Mouse (Mus musculus) lung, embryonic 16.5 days (tissue): ENCODE data around the gene Mycbpap. TPM values are rescaled to one million over a fixed set of nuclear protein-coding genes. Genes with fewer than 3 reads are reported as not detected.

Source experiments
- ATAC-seq: fragments of 200-750 bp; cut with Nextera tagmentation; 2 replicates; pipeline ENCODE4 v1.8.0; 2017; ENCODE audit warnings: low read depth, mild to moderate bottlenecking, moderate library complexity
- H3K27ac ChIP-seq: fragments of 300-500 bp; sonication (generic); 2 replicates; pipeline ENCODE4 v1.5.1; 2014; ENCODE audit warnings: mild to moderate bottlenecking, control low read depth, low read length
- H3K27me3 ChIP-seq: fragments of 300-500 bp; sonication (generic); 2 replicates; pipeline ENCODE4 v1.6.1; 2014; ENCODE audit warnings: low read depth, low read length, mixed read lengths; ENCODE audit not compliant: control insufficient read depth, insufficient read depth
- H3K36me3 ChIP-seq: fragments of 300-500 bp; sonication (generic); 2 replicates; pipeline ENCODE4 v1.6.1; 2014; ENCODE audit warnings: low read length; ENCODE audit not compliant: control insufficient read depth, insufficient read depth
- H3K4me1 ChIP-seq: fragments of 300-500 bp; sonication (generic); replicated peaks from 2 replicates; pipeline ENCODE4 v1.6.1; 2014; ENCODE audit warnings: low read length, mixed read lengths; ENCODE audit not compliant: control insufficient read depth, insufficient read depth
- H3K4me2 ChIP-seq: fragments of 300-500 bp; sonication (generic); 2 replicates; pipeline ENCODE4 v1.6.1; 2014; ENCODE audit warnings: low read depth, low read length, control low read depth
- H3K4me3 ChIP-seq: fragments of 300-500 bp; sonication (generic); 2 replicates; pipeline ENCODE4 v1.5.1; 2014; ENCODE audit warnings: mild to moderate bottlenecking, low read length, control low read depth
- H3K9ac ChIP-seq: fragments of 300-500 bp; sonication (generic); 2 replicates; pipeline ENCODE4 v1.6.1; 2014; ENCODE audit warnings: low read length, control low read depth
- H3K9me3 ChIP-seq: fragments of 300-500 bp; sonication (generic); 2 replicates; pipeline ENCODE4 v1.6.1; 2016; ENCODE audit warnings: low read length; ENCODE audit not compliant: control insufficient read depth
- WGBS: fragments of 180-500 bp; shearing (Covaris S2); extraction: QIAGEN DNeasy Blood & Tissue Kit; methylation state at CpG from one replicate; pipeline ENCODE4 v1.1.7; 2014; 5-methylcytosine and 5-hydroxymethylcytosine counted together
- polyA plus RNA-seq: library from polyadenylated mRNA; unstranded; fragments of >200 nt; fragmentation: Nextera tagmentation; extraction: Ambion mirVana; gene quantifications from 2 replicates; pipeline ENCODE4 v1.2.1, GENCODE M21; 2015

The Mycbpap gene
- polyA plus RNA-seq, 1 experiment from 2014 or later, result 8.4 TPM

- 69% methylated on average over 6 of the region's 6 CpGs for WGBS
- no peak overlapping the region for H3K4me3 ChIP-seq
- ATAC-seq, result no peak
- H3K9ac ChIP-seq, result no peak overlapping the region
- H3K9me3 ChIP-seq, result no peaks in the 10 kb centered on the region
- H3K27me3 ChIP-seq, result peaks cover 29% of the 10 kb centered on the region
- H3K27ac ChIP-seq, result no peak overlapping the region
- no peak overlapping the region for H3K4me2 ChIP-seq
- H3K4me1 ChIP-seq, result peaks cover 21% of the 10 kb centered on the region
- no peaks in the 10 kb centered on the region for H3K36me3 ChIP-seq
Measured at GRCm38 (mm10) chr11:94477651-94478050, 43.9 kb downstream of the Mycbpap start.

GRCm38 (mm10) chr11:94475722-94476121, 45.8 kb downstream of the Mycbpap start:
- Histone ChIP-seq H3K4me3 (no peak overlapping the region), H3K27me3 (peaks cover 37% of the 10 kb centered on the region), H3K4me2 (no peak overlapping the region), H3K27ac (no peak overlapping the region), H3K9me3 (no peaks in the 10 kb centered on the region), H3K4me1 (peaks cover 25% of the 10 kb centered on the region), H3K36me3 (no peaks in the 10 kb centered on the region), H3K9ac (no peak overlapping the region)
- 23% methylated on average over 11 of the region's 11 CpGs for WGBS
- ATAC-seq, result no peak

- Histone ChIP-seq H3K4me2 (peak overlapping the region; percentile 95), H3K4me3 (peak overlapping the region; percentile 61), H3K9ac (peak overlapping the region; percentile 52), H3K4me1 (peaks cover 30% of the 10 kb centered on the region), H3K36me3 (no peaks in the 10 kb centered on the region), H3K27me3 (peaks cover 37% of the 10 kb centered on the region), H3K9me3 (no peaks in the 10 kb centered on the region), H3K27ac (peak overlapping the region; percentile 92)
- ATAC-seq, result no peak
- WGBS, result 3% methylated on average over 11 of the region's 11 CpGs
Measured at GRCm38 (mm10) chr11:94474544-94474910, 47.0 kb downstream of the Mycbpap start.

- Histone ChIP-seq H3K36me3 (no peaks in the 10 kb centered on the region), H3K4me3 (peak within 1 kb of the TSS; percentile 61), H3K9me3 (no peaks in the 10 kb centered on the region), H3K9ac (peak within 1 kb of the TSS; percentile 67), H3K27me3 (peaks cover 37% of the 10 kb centered on the region), H3K4me1 (peaks cover 36% of the 10 kb centered on the region), H3K27ac (peak within 1 kb of the TSS; percentile 92), H3K4me2 (peak within 1 kb of the TSS; percentile 95)
- 0% methylated on average over 38 of the region's 71 CpGs for WGBS
- peak; percentile 92 for ATAC-seq
Measured at GRCm38 (mm10) chr11:94473707-94474543, 47.6 kb downstream of the Mycbpap start, which contains the start of gene Cacna1g. TSS of gene Cacna1g (minus strand) at chr11:94474198.

GRCm38 (mm10) chr11:94472916-94473706, 48.4 kb downstream of the Mycbpap start:
- Histone ChIP-seq H3K9me3 (no peaks in the 10 kb centered on the region), H3K4me1 (peaks cover 42% of the 10 kb centered on the region), H3K4me2 (peak overlapping the region; percentile 95), H3K4me3 (peak overlapping the region; percentile 61), H3K9ac (peak overlapping the region; percentile 67), H3K36me3 (no peaks in the 10 kb centered on the region), H3K27me3 (peaks cover 37% of the 10 kb centered on the region), H3K27ac (peak overlapping the region; percentile 92)
- ATAC-seq, result no peak
- WGBS, result under 1% methylated on average over 51 of the region's 52 CpGs

- no peak for ATAC-seq
- under 1% methylated on average over 15 of the region's 15 CpGs for WGBS
- Histone ChIP-seq H3K4me1 (peaks cover 47% of the 10 kb centered on the region), H3K4me3 (peak overlapping the region; percentile 61), H3K4me2 (peak overlapping the region; percentile 95), H3K36me3 (no peaks in the 10 kb centered on the region), H3K27ac (peak overlapping the region; percentile 28; the same call in 1 of the 2 replicates), H3K9ac (peak overlapping the region; percentile 67), H3K27me3 (peaks cover 37% of the 10 kb centered on the region), H3K9me3 (no peaks in the 10 kb centered on the region)
Measured at GRCm38 (mm10) chr11:94472585-94472915, 49.0 kb downstream of the Mycbpap start.

- no peak overlapping the region; the same call in 1 of the 2 replicates for H3K27ac ChIP-seq
- peaks cover 51% of the 10 kb centered on the region for H3K4me1 ChIP-seq
Measured at GRCm38 (mm10) chr11:94471740-94472584, 49.6 kb downstream of the Mycbpap start.

GRCm38 (mm10) chr11:94470391-94470790, 51.2 kb downstream of the Mycbpap start:
- Histone ChIP-seq H3K4me1 (peaks cover 52% of the 10 kb centered on the region), H3K4me2 (no peak overlapping the region), H3K9me3 (no peaks in the 10 kb centered on the region), H3K36me3 (no peaks in the 10 kb centered on the region), H3K9ac (no peak overlapping the region), H3K27me3 (peaks cover 30% of the 10 kb centered on the region), H3K4me3 (no peak overlapping the region), H3K27ac (peak overlapping the region; percentile 66)
- WGBS, result 39% methylated on average over 6 of the region's 7 CpGs
- ATAC-seq, result no peak

More at GRCm38 (mm10) chr11:94471740-94472584, 49.6 kb downstream of the Mycbpap start:
- Histone ChIP-seq H3K9ac (peak overlapping the region; percentile 67), H3K4me3 (peak overlapping the region; percentile 61), H3K4me2 (peak overlapping the region; percentile 95), H3K9me3 (no peaks in the 10 kb centered on the region), H3K36me3 (no peaks in the 10 kb centered on the region), H3K27me3 (peaks cover 37% of the 10 kb centered on the region)
- ATAC-seq, result no peak
- WGBS, result 5% methylated on average over 16 of the region's 17 CpGs
